Mouse (Mus musculus): ENCODE measurements around the gene Noct.

- TF ChIP-seq EP300 (IDR thresholded peaks at IDR 0.05; ENCODE audit: low read depth) (no peak), CTCF (IDR thresholded peaks at IDR 0.05; ENCODE audit: low read depth) (no peak)
Measured at GRCm38 (mm10) chr3:51225979-51226378, 1.7 kb downstream of the Noct start.
